Comparison of ENCODE assay signal across 23 mouse cellular contexts in the genomic region with DNA sequence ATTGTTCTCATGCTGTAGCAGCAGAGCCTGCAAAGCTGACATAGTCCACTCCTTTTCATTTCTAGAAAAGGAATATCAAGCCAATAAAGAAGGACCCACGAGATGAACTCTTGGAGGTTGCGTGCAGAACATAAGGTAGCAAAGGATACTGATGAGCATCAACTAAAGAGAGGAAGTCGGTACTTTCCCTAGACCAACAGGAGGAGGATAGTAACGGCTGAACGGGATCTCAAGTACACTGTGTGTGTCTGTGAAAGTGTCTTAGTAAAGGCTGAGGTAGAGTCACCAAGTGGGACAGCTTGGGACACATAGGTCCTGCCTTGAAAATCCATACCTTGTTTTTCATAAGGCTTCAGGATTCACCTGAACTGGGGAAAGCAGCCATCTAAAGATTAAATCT.
"Had no signal": no experiment of that assay in that cellular context is flagged by ENCODE, and none has a peak within 500 bp of the region (broad histone marks: within the 10 kb centered on the region; RNA-seq: fewer than 3 reads in every experiment).

No protein-coding gene starts in this region.

- H3K27ac ChIP-seq: heart, embryonic 13.5 days; heart, embryonic 15.5 days; hindbrain, embryonic 13.5 days; hindbrain, embryonic 15.5 days; hindbrain, postnatal 0 days; intestine, embryonic 15.5 days; limb, embryonic 13.5 days; limb, embryonic 15.5 days; liver, embryonic 12.5 days; liver, embryonic 14.5 days had no signal

- ATAC-seq: intestine, embryonic 15.5 days; intestine, postnatal 0 days; liver, embryonic 12.5 days had no signal

- H3K4me3 ChIP-seq: heart, adult 2 months; heart, embryonic 13.5 days; heart, embryonic 15.5 days; hindbrain, embryonic 13.5 days; hindbrain, embryonic 15.5 days; intestine, embryonic 15.5 days; limb, embryonic 13.5 days; limb, embryonic 15.5 days; liver, embryonic 12.5 days had no signal

- DNase-seq: gastrocnemius, postnatal 10 days; gastrocnemius, postnatal 36 days; heart, adult 2 months; heart, postnatal 14 days; heart, postnatal 36 days; kidney, adult 18-20 months; kidney, adult 8-10 months; kidney, postnatal 10 days; kidney, postnatal 25 days; layer of hippocampus, adult 9-11 months; layer of hippocampus, postnatal 36 days; left cerebral cortex, postnatal 4 days had no signal
